In the genomic region with DNA sequence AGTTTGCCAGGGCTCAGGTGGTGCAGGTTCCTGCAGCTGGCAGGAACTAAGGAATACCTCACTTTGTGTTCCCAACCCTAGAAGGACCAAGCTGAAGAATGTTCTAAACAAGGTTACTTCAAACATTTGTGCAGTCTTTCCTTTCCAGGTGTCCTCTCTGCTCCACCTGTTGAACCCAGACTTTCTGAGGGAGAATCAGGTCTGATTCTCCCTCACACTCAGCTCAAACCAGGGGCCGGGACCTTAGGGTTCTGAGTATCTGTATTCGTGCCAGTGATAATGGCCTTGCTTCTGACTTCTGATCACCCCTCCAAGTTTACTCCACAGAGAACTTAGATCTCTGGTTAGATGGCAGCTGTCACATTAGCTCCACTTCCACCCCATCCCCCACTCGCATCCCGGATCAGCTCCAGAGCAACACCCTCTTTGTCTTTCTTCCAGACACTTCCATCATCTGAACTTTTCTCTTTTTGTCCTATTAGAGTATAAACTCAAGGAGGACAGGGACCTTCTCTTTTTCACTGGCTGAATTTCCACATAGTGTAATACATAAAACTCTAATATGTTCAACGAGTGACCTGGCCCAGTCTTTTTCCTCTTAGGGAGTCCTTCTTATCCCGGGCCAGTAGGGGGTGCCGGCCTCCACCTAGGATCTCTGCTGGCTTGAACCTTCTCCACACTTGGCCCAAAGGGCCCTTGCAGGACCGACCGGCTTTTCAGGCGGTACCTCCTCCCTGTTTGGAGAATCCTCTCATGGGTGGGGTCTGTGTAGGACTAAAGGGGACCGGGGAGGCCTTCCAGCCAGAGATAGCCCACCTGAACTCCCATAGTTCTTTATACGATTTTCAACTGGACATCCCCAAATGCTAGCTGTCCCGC, we compare ENCODE assay signal across 1 mouse cellular context.
TF ChIP-seq lines count a peak whose summit lies in the region.

No protein-coding gene starts in this region.

TF ChIP-seq in CH12.LX, 34 proteins besides CTCF, POLR2A, EP300 and RAD21:
- TF ChIP-seq TBP (conservative IDR thresholded peaks at IDR 0.05; ENCODE audit: low read depth, low read length) (no peak), TCF12 (IDR thresholded peaks at IDR 0.05; ENCODE audit: low read depth, low read length) (peak; percentile 15; the same call in 1 of the 2 replicates), CHD2 (IDR thresholded peaks at IDR 0.05; ENCODE audit: low read length) (peak; percentile 63; the same call in 1 of the 2 replicates), SMC3 (IDR thresholded peaks at IDR 0.05; ENCODE audit: low read depth, low read length) (peak; percentile 92), ZNF384 (IDR thresholded peaks at IDR 0.05; ENCODE audit: low read depth, low read length) (no peak), MYC (IDR thresholded peaks at IDR 0.05; ENCODE audit: low read depth, low read length) (no peak), MAFK (IDR thresholded peaks at IDR 0.05; ENCODE audit: insufficient replicate concordance, low read length) (no peak), CHD1 (IDR thresholded peaks at IDR 0.05; ENCODE audit: low read depth, low read length) (no peak), PAX5 (IDR thresholded peaks at IDR 0.05; ENCODE audit: low read length) (no peak), IRF4 (IDR thresholded peaks at IDR 0.05; ENCODE audit: low read depth, low read length) (peak; percentile 27; the same call in 1 of the 2 replicates), ZC3H11A (IDR thresholded peaks at IDR 0.05; ENCODE audit: low read depth, low read length) (peak; percentile 62; the same call in 1 of the 2 replicates), USF1 (IDR thresholded peaks at IDR 0.05; ENCODE audit: low read depth, low read length) (no peak), NRF1 (IDR thresholded peaks at IDR 0.05; ENCODE audit: low read depth, low read length) (no peak)
